Mouse (Mus musculus): ENCODE data around the gene Gabrp. TPM values are rescaled to one million over a fixed set of nuclear protein-coding genes. Genes with fewer than 3 reads are reported as not detected.

Gene Gabrp
- polyA plus RNA-seq, 1 experiment from 2014 or later: not detected

DNA sequence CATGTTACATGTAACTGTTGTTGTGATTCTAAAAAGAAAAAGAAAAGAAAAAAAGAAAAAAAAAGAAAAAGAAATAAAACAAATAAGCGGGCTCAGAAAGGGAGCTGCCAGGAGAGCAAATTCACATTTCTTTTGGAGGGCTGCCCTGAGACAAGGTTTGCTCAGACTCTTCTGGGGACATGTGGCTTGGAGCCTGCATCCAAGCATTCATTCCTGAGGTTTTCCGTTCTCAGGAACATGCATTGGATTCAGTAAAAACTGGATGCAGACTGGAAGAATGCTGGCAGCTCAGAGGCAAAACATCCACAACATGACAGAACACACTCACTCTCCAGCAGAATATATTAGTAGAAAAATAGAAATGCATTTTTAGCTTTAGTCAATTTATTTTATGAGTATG, 14.8 kb downstream of the Gabrp start:
- H3K36me3 ChIP-seq: no peaks in the 10 kb centered on the region
- no peak for ATAC-seq (replicated peaks)
- H3K4me1 ChIP-seq: no peaks in the 10 kb centered on the region
- no peak overlapping the region for H3K9ac ChIP-seq (replicated peaks)
- no peak overlapping the region for H3K4me2 ChIP-seq (replicated peaks)
- no peaks in the 10 kb centered on the region for H3K27me3 ChIP-seq
- 84% methylated on average over 2 of the region's 2 CpGs for WGBS
- H3K27ac ChIP-seq (replicated peaks): no peak overlapping the region
- H3K4me3 ChIP-seq: no peak overlapping the region
- H3K9me3 ChIP-seq: no peaks in the 10 kb centered on the region

DNA sequence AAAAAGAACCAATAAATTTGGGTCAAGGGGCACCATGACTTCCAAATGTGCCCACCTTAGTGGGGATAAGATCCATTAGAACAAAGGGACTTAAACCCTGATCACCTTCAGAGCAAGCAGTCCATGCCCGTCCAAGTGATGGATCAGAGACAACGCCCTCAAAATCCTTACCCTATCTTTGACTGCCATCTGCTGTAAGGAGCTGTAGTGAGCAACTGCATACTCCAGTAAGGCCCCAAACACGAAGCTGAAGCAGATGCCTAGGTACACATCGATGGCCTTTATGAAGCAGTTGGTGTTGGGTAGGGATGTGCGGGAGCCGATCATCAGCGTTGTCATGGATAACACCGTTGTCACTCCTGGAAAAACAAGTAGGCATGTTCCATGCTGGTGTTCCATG, 24.6 kb downstream of the Gabrp start:
- Histone ChIP-seq H3K36me3 (no peaks in the 10 kb centered on the region), H3K27ac (replicated peaks) (no peak overlapping the region), H3K9me3 (no peaks in the 10 kb centered on the region), H3K4me2 (replicated peaks) (no peak overlapping the region), H3K4me3 (no peak overlapping the region), H3K27me3 (no peaks in the 10 kb centered on the region), H3K9ac (replicated peaks) (no peak overlapping the region), H3K4me1 (no peaks in the 10 kb centered on the region)
- no peak for ATAC-seq (replicated peaks)
- 84% methylated on average over 8 of the region's 8 CpGs for WGBS

- no peak for ATAC-seq (replicated peaks)
- Histone ChIP-seq H3K4me1 (no peaks in the 10 kb centered on the region), H3K36me3 (no peaks in the 10 kb centered on the region), H3K4me2 (replicated peaks) (no peak overlapping the region), H3K27ac (replicated peaks) (no peak overlapping the region), H3K4me3 (no peak overlapping the region), H3K9me3 (no peaks in the 10 kb centered on the region), H3K9ac (replicated peaks) (no peak overlapping the region), H3K27me3 (no peaks in the 10 kb centered on the region)
- WGBS: 73% methylated on average over 14 of the region's 14 CpGs
Observed at GRCm38 (mm10) chr11:33550861-33551560, 27.7 kb downstream of the Gabrp start.

GRCm38 (mm10) chr11:33547386-33547785, 31.4 kb downstream of the Gabrp start:
- Histone ChIP-seq H3K27me3 (no peaks in the 10 kb centered on the region), H3K9me3 (no peaks in the 10 kb centered on the region), H3K4me1 (no peaks in the 10 kb centered on the region), H3K36me3 (no peaks in the 10 kb centered on the region), H3K9ac (replicated peaks) (no peak overlapping the region), H3K4me2 (replicated peaks) (no peak overlapping the region), H3K4me3 (no peak overlapping the region), H3K27ac (replicated peaks) (no peak overlapping the region)
- ATAC-seq (replicated peaks): no peak
- 83% methylated on average over 2 of the region's 2 CpGs for WGBS

- H3K4me1 ChIP-seq: no peaks in the 10 kb centered on the region
- H3K9me3 ChIP-seq: no peaks in the 10 kb centered on the region
- H3K27ac ChIP-seq (replicated peaks): no peak overlapping the region
- H3K4me2 ChIP-seq (replicated peaks): no peak overlapping the region
- H3K9ac ChIP-seq (replicated peaks): no peak overlapping the region
- no peaks in the 10 kb centered on the region for H3K27me3 ChIP-seq
- ATAC-seq (replicated peaks): no peak
- WGBS: 95% methylated on average over 2 of the region's 2 CpGs
- no peaks in the 10 kb centered on the region for H3K36me3 ChIP-seq
- H3K4me3 ChIP-seq: no peak overlapping the region
Observed at GRCm38 (mm10) chr11:33544945-33545344, 33.8 kb downstream of the Gabrp start.

GRCm38 (mm10) chr11:33544121-33544520, 34.6 kb downstream of the Gabrp start:
- H3K4me3 ChIP-seq: no peak overlapping the region
- H3K36me3 ChIP-seq: no peaks in the 10 kb centered on the region
- no peaks in the 10 kb centered on the region for H3K9me3 ChIP-seq
- no peaks in the 10 kb centered on the region for H3K27me3 ChIP-seq
- H3K4me2 ChIP-seq (replicated peaks): no peak overlapping the region
- 72% methylated on average over 11 of the region's 11 CpGs for WGBS
- H3K27ac ChIP-seq (replicated peaks): no peak overlapping the region
- H3K9ac ChIP-seq (replicated peaks): no peak overlapping the region
- H3K4me1 ChIP-seq: no peaks in the 10 kb centered on the region
- no peak for ATAC-seq (replicated peaks)

DNA sequence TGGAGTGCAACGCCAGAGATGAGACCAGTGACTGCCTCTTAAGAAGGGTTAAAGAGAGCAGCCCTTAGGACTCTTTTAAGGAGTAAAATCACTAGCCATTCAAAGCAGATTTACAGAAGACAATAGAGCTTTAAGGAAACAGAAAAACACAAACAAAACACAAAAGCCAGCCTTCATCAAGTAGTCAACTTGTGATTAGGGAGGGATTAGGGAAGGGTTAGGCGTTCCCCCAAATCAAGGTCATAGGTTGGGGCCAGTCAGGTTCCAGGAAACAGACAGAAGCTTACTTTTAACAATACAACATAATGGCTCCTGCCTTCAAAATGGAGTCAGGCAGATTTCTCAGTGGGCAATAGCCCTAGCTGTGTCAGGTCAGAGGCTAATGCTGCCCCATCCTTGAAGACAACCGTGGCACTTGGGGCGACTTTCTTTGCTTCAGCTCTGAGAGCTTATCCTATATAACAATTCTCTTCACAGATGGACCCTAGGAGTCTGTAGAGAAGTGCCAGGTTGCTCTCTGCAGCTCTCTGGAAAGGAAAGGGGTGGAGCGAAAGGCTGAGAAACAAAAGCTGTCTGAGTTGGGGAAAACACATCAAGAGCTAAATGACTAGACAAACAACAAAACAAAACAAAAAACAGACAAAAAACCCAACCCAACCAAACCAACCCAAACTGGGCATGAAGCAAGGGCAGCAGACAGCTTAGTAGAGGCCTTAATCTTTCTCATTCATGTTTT, 41.2 kb downstream of the Gabrp start:
- H3K27ac ChIP-seq (replicated peaks): no peak overlapping the region
- no peaks in the 10 kb centered on the region for H3K9me3 ChIP-seq
- no peaks in the 10 kb centered on the region for H3K27me3 ChIP-seq
- 47% methylated on average over 5 of the region's 5 CpGs for WGBS
- no peaks in the 10 kb centered on the region for H3K36me3 ChIP-seq
- no peak for ATAC-seq (replicated peaks)
- no peak overlapping the region for H3K9ac ChIP-seq (replicated peaks)
- H3K4me1 ChIP-seq: no peaks in the 10 kb centered on the region
- H3K4me3 ChIP-seq: no peak overlapping the region
- no peak overlapping the region for H3K4me2 ChIP-seq (replicated peaks)

- 92% methylated on average over 3 of the region's 3 CpGs for WGBS
- Histone ChIP-seq H3K27me3 (no peaks in the 10 kb centered on the region), H3K4me2 (replicated peaks) (no peak overlapping the region), H3K27ac (replicated peaks) (no peak overlapping the region), H3K4me3 (no peak overlapping the region), H3K9me3 (no peaks in the 10 kb centered on the region), H3K36me3 (no peaks in the 10 kb centered on the region), H3K9ac (replicated peaks) (no peak overlapping the region), H3K4me1 (no peaks in the 10 kb centered on the region)
- ATAC-seq (replicated peaks): no peak
Observed at GRCm38 (mm10) chr11:33536636-33537035, 42.1 kb downstream of the Gabrp start.

- Histone ChIP-seq H3K27ac (replicated peaks) (no peak overlapping the region), H3K9me3 (no peaks in the 10 kb centered on the region), H3K4me2 (replicated peaks) (no peak overlapping the region), H3K27me3 (no peaks in the 10 kb centered on the region), H3K36me3 (no peaks in the 10 kb centered on the region), H3K4me3 (no peak overlapping the region), H3K4me1 (no peaks in the 10 kb centered on the region), H3K9ac (replicated peaks) (no peak overlapping the region)
- ATAC-seq (replicated peaks): no peak
- 86% methylated on average over 4 of the region's 4 CpGs for WGBS
Observed at GRCm38 (mm10) chr11:33534541-33534940, 44.2 kb downstream of the Gabrp start.

- H3K36me3 ChIP-seq: no peaks in the 10 kb centered on the region
- H3K4me1 ChIP-seq: no peaks in the 10 kb centered on the region
- H3K4me2 ChIP-seq (replicated peaks): no peak overlapping the region
- WGBS: 78% methylated on average over 3 of the region's 3 CpGs
- no peaks in the 10 kb centered on the region for H3K27me3 ChIP-seq
- H3K9ac ChIP-seq (replicated peaks): no peak overlapping the region
- no peak overlapping the region for H3K27ac ChIP-seq (replicated peaks)
- ATAC-seq (replicated peaks): no peak
- H3K9me3 ChIP-seq: no peaks in the 10 kb centered on the region
- H3K4me3 ChIP-seq: no peak overlapping the region
Observed at GRCm38 (mm10) chr11:33533577-33533976, 45.2 kb downstream of the Gabrp start.

- Histone ChIP-seq H3K36me3 (no peaks in the 10 kb centered on the region), H3K4me3 (no peak overlapping the region), H3K9me3 (no peaks in the 10 kb centered on the region), H3K27ac (replicated peaks) (no peak overlapping the region), H3K27me3 (no peaks in the 10 kb centered on the region), H3K9ac (replicated peaks) (no peak overlapping the region), H3K4me1 (no peaks in the 10 kb centered on the region), H3K4me2 (replicated peaks) (no peak overlapping the region)
- ATAC-seq (replicated peaks): no peak
- 85% methylated on average over 2 of the region's 2 CpGs for WGBS
Observed at GRCm38 (mm10) chr11:33529576-33529975, 49.2 kb downstream of the Gabrp start.

GRCm38 (mm10) chr11:33513376-33513991, 65.3 kb downstream of the Gabrp start, which contains the start of gene Ranbp17:
Ranbp17 (minus strand) TSS chr11:33513746.
- Histone ChIP-seq H3K4me1 (0 out of 2 replicates have a peak, but pooled peaks cover 3% of the 10 kb centered on the region), H3K27me3 (no peaks in the 10 kb centered on the region), H3K4me3 (peak within 1 kb of the TSS; percentile 89), H3K4me2 (replicated peaks) (peak within 1 kb of the TSS; percentile 64), H3K36me3 (no peaks in the 10 kb centered on the region), H3K27ac (replicated peaks) (peak within 1 kb of the TSS; percentile 86), H3K9me3 (no peaks in the 10 kb centered on the region), H3K9ac (replicated peaks) (peak within 1 kb of the TSS; percentile 88)
- WGBS: 2% methylated on average over 72 of the region's 72 CpGs
- peak; percentile 93 for ATAC-seq (replicated peaks)
